Mouse (Mus musculus) common myeloid progenitor, adult 5-6 weeks (primary cell): Measurements from ENCODE around the gene BC037034. TPM values are rescaled to one million over a fixed set of nuclear protein-coding genes. Genes with fewer than 3 reads are reported as not detected.
"Not testable (repeated sequence)": the region's sequence is repeated elsewhere in the genome, so short reads cannot be mapped to it uniquely, and the experiment has no call there.

Source experiments
- ATAC-seq: replicated peaks from 2 replicates; pipeline ENCODE4 v1.8.0; 2016; ENCODE audit warnings: low read depth, mild to moderate bottlenecking, moderate TSS enrichment, inconsistent platforms; ENCODE audit not compliant: poor library complexity, severe bottlenecking
- total RNA-seq: library from RNA; stranded (forward); fragments of 200-1000, 187-1606 nt; gene quantifications from 2 replicates; pipeline ENCODE4 v1.2.3, GENCODE M21; 2017

The BC037034 gene
- total RNA-seq, 1 experiment from 2014 or later: 34.1 TPM

- no peak for ATAC-seq
These were observed 38.1 kb downstream of the BC037034 start, which contains the start of gene Nxpe5 for GRCm38 (mm10) chr5:138225700-138226099. Gene Nxpe5 (plus strand): TSS chr5:138225898.

GRCm38 (mm10) chr5:138223287-138223686 lies 40.5 kb downstream of the BC037034 start:
- no peak for ATAC-seq

- ATAC-seq: peak; percentile 81
These were observed 41.7 kb downstream of the BC037034 start for GRCm38 (mm10) chr5:138222111-138222510.

GRCm38 (mm10) chr5:138219864-138220263 lies 44.0 kb downstream of the BC037034 start:
- ATAC-seq: no peak

- not testable (repeated sequence) for ATAC-seq
These were observed 47.2 kb downstream of the BC037034 start for GRCm38 (mm10) chr5:138216632-138217031.

Other genes starting within 250 kb of the BC037034 start
- gene Smok3a, start 242.8 kb downstream of the BC037034 start, total RNA-seq: not detected in 2 replicates
- gene Smok3b, start 242.6 kb downstream of the BC037034 start, total RNA-seq: not detected in 2 replicates
- not detected in 2 replicates for gene Smok3c, start 210.8 kb downstream of the BC037034 start, total RNA-seq
- gene Zkscan1, start 178.9 kb downstream of the BC037034 start, total RNA-seq: 29.1 and 44.2 TPM in 2 replicates
- gene Zscan21, start 147.1 kb downstream of the BC037034 start, total RNA-seq: 16.6 and 20.7 TPM in 2 replicates
- 8.9 and 10.2 TPM in 2 replicates for gene Zfp113, start 108.3 kb downstream of the BC037034 start, total RNA-seq
- 30.2 and 54.0 TPM in 2 replicates for gene Cops6, start 103.0 kb downstream of the BC037034 start, total RNA-seq
- gene Ap4m1, start 92.0 kb downstream of the BC037034 start, total RNA-seq: 23.0 and 33.7 TPM in 2 replicates
- gene Mcm7, start 91.6 kb downstream of the BC037034 start, total RNA-seq: 456 and 545 TPM in 2 replicates
- 28.2 and 30.8 TPM in 2 replicates for gene Taf6, start 76.6 kb downstream of the BC037034 start, total RNA-seq
- 37.3 and 41.4 TPM in 2 replicates for gene Cnpy4, start 76.5 kb downstream of the BC037034 start, total RNA-seq
- 2.2 and 7.7 TPM in 2 replicates for gene Mblac1, start 69.7 kb downstream of the BC037034 start, total RNA-seq
- 2.9 and 3.3 TPM in 2 replicates for gene Nxpe5, start 38.1 kb downstream of the BC037034 start, total RNA-seq
- gene Lamtor4, start 8.6 kb downstream of the BC037034 start, total RNA-seq: 31.0 and 43.3 TPM in 2 replicates
- 0.34 TPM in 1 of 2 replicates, not detected in the other for gene Gal3st4, start 8.8 kb upstream of the BC037034 start, total RNA-seq
- gene Gm43720, start 15.9 kb upstream of the BC037034 start, total RNA-seq: not detected in 2 replicates
- 5.3 and 7.1 TPM in 2 replicates for gene Gpc2, start 16.0 kb upstream of the BC037034 start, total RNA-seq
- gene Stag3, start 16.2 kb upstream of the BC037034 start, total RNA-seq: 2.9 and 8.7 TPM in 2 replicates
- not detected in 2 replicates for gene Pvrig, start 77.9 kb upstream of the BC037034 start, total RNA-seq
- 10.9 and 19.9 TPM in 2 replicates for gene Zfp157, start 177.4 kb upstream of the BC037034 start, total RNA-seq